Mouse (Mus musculus) adrenal gland, adult 18-20 months (tissue): Measurements from ENCODE around the gene Spata9. TPM values are rescaled to one million over a fixed set of nuclear protein-coding genes. Genes with fewer than 3 reads are reported as not detected.
A peak's percentile ranks its signal among the peaks of the same experiment; 100 is the strongest.

Experiments used
- DNase-seq, 2 experiments: peaks; one replicate each; pipeline ENCODE4 v3.0.0; 2021 to 2022; ENCODE audit warnings: low spot score in 2 of 2
- total RNA-seq, 2 experiments: library from RNA; stranded (reverse); gene quantifications; 1 replicate in 1 of 2; 2 replicates in 1 of 2; pipeline ENCODE4 v1.2.3; 2021

Gene Spata9
- total RNA-seq, 2 experiments from 2014 or later = not detected

DNA sequence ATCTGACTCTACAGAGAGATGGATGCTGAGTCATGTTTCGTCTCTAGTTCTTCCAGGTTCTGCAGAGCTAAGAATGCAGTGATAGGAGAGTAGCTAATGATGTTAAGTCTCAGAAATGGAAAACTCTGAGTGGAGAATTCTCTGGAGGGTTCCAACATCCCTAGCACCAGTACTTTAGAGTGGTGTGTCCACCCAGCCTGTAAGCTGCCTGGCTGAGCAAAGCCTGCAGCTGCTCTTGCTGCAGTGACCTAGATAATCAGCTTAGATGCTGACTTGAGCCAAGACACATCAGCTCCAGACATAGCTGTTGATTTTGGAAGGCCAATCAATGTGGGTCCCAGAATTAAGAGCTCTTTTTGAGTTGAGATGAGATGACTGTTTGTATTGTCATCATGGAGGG lies 21.1 kb downstream of the Spata9 start:
- DNase-seq = no peak

GRCm38 (mm10) chr13:75992169-75993028 lies 25.4 kb downstream of the Spata9 start:
- no peak for DNase-seq

- DNase-seq = no peak
These were observed 36.3 kb downstream of the Spata9 start for GRCm38 (mm10) chr13:76003272-76003671.

GRCm38 (mm10) chr13:76014511-76014910 lies 47.6 kb downstream of the Spata9 start:
- DNase-seq = no peak

DNA sequence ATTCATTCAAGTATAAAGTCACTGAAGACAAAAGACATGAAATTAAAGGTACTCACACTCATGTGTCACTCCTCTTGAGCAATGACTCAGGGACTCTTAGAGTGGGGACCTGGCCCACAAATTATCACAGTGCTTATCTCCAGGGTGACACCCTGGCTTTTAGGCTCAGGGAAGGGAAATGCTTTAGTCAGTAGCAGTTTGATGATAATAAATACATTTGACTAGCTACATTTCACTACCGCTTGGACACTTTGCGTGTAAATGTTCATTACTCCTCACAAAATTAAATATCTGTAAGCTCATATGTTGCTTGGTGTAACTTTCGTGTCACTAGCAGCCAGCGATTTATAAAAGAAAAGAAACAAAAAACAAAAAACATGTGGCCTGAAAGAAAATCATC lies 50.5 kb downstream of the Spata9 start:
- no peak for DNase-seq

- DNase-seq = peak; percentile 95 to 97
These were observed 51.3 kb downstream of the Spata9 start, which contains the start of gene Rfesd for GRCm38 (mm10) chr13:76017974-76018843. Gene Rfesd (minus strand): TSS chr13:76018719.

- peak in 1 of 2 experiments; percentile 16 for DNase-seq
These were observed 52.0 kb downstream of the Spata9 start for GRCm38 (mm10) chr13:76018844-76019400.

DNA sequence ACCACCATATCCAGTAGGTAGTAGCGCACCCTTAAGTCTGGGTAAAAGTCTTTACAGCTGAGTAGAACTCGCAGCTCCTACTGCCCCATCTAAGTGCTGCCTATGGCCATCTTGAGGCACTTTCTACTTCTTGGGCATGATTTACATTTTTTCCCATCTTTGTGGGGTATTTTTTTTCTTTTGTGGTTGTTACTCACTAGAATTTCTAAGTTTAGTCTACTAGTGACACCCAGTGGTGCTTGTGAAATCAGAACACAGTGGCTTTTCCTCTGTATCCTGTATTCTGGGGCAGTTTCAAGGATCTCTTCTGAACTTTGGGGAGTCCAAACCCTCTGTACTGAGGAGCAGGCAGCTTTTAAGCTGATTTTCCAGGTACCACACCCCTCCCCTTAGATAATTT lies 54.8 kb downstream of the Spata9 start:
- DNase-seq = no peak

DNA sequence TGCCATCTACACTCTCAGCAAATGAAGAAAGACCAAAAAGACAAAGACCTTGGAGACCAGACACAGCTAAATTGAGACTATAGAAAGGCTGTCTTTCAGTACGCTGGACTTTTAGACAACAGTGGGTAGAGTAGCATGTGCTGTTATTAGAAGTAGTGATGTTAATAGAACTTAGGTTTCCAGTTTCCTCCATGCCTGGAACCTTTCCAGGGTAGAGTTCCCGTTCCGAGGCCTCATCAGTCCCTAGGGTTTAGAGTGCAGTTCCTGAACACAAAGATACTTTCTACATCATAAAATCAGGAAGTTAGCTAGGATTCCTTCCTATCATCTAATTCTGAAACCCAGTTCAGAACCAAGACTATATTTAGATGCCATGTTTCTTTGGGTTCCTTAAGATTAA lies 57.6 kb downstream of the Spata9 start:
- no peak for DNase-seq

DNA sequence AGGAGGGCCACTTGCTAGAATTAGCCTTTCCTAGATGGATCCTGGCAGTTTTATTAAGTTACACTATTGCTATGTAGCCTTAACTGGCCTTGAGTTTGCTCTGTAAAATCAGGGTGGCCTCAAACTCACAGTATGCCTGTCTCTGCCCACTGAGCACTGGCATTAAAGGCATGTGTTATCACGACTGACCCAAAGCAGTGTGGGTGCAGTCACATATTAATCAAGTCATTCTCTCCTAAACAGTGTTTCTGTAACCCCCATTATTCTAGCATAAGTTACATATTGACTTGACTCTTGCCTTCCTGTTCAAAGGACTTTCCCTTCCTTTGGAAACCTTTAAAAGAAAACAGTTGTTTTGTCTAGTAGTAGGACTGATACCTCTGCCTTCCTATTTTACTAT lies 75.5 kb downstream of the Spata9 start:
- no peak for DNase-seq

DNA sequence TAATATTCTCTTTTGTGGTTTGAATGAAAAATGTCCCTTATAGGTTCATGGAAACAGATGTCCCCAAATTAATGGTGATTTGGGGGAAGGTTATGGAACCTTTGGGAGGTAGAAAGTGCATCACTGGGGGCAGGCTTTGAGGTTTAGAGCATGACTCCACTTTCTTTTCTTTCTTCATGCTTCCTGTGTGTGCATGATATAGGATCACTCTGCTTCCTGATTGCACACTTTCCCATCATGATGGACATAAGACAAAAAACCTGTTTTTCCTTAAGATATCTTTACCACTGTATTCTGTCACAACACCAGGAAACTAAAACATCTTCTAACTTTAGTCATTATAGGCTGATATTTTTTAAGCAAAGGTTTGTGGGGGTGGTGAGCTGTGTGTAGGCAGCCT lies 78.0 kb downstream of the Spata9 start:
- DNase-seq = no peak

Other genes starting within 250 kb of the Spata9 start
- gene Glrx, start 127.3 kb upstream of the Spata9 start, total RNA-seq = 10 to 100 TPM; 23.4 to 24.7 TPM
- 1 to 10 TPM; 3.2 to 6.0 TPM for gene Rhobtb3, start 23.2 kb upstream of the Spata9 start, total RNA-seq
- 10 to 100 TPM; 18.9 to 19.2 TPM for gene Rfesd, start 51.6 kb downstream of the Spata9 start, total RNA-seq
- gene Gpr150, start 89.8 kb downstream of the Spata9 start, total RNA-seq = not detected
- 10 to 100 TPM in 1 of 2 experiments, 1 to 10 TPM in 1; 7.8 to 10.7 TPM for gene Arsk, start 131.5 kb downstream of the Spata9 start, total RNA-seq
- 10 to 100 TPM; 19.7 to 25.7 TPM for gene Ttc37, start 131.6 kb downstream of the Spata9 start, total RNA-seq